Mouse (Mus musculus) lung, embryonic 15.5 days (tissue): ENCODE results near the gene Sgsm2. TPM values are rescaled to one million over a fixed set of nuclear protein-coding genes. Genes with fewer than 3 reads are reported as not detected.

Source experiments
- microRNA-seq: library from miRNA; unstranded; fragments of <30 nt; microRNA quantifications from one replicate; pipeline ENCODE4, GENCODE M21; 2016
- polyA plus RNA-seq: library from polyadenylated mRNA; unstranded; fragments of >200 nt; fragmentation: Nextera tagmentation; extraction: Ambion mirVana; gene quantifications from 2 replicates; pipeline ENCODE4 v1.2.1, GENCODE M21; 2015

Gene Sgsm2
- polyA plus RNA-seq, 1 experiment from 2014 or later = 3.5 TPM

Small RNAs within 50 kb of the gene (microRNA-seq; reads per million reads assigned to microRNA genes)
- not detected for gene Mir6926

Other genes starting within 250 kb of the Sgsm2 start
- 18.6 and 21.0 TPM in 2 replicates for gene Cluh, start 247.6 kb downstream of the Sgsm2 start, polyA plus RNA-seq
- gene Pafah1b1, start 172.4 kb downstream of the Sgsm2 start, polyA plus RNA-seq = 41.2 and 45.1 TPM in 2 replicates
- gene Mettl16, start 126.2 kb downstream of the Sgsm2 start, polyA plus RNA-seq = 48.4 and 50.3 TPM in 2 replicates
- 3.7 and 4.5 TPM in 2 replicates for gene Mnt, start 66.1 kb downstream of the Sgsm2 start, polyA plus RNA-seq
- gene Tsr1, start 1.0 kb upstream of the Sgsm2 start, polyA plus RNA-seq = 42.0 TPM in 2 replicates
- 14.8 and 17.3 TPM in 2 replicates for gene Smg6, start 28.8 kb upstream of the Sgsm2 start, polyA plus RNA-seq
- gene Srr, start 28.9 kb upstream of the Sgsm2 start, polyA plus RNA-seq = 19.8 and 21.6 TPM in 2 replicates